Mouse (Mus musculus) central nervous system, embryonic 18 days (tissue): ENCODE results near the gene Igfbp4. TPM values are rescaled to one million over a fixed set of nuclear protein-coding genes. Genes with fewer than 3 reads are reported as not detected.

Experiments used
- polyA plus RNA-seq: library from polyadenylated mRNA; depleted of rRNA; stranded (reverse); fragments of >200 nt; gene quantifications from 2 replicates; pipeline ENCODE4 v1.2.3, GENCODE M21; 2012; rRNA removed

Gene Igfbp4
- polyA plus RNA-seq: 93.6 and 104 TPM in 2 replicates

DNA sequence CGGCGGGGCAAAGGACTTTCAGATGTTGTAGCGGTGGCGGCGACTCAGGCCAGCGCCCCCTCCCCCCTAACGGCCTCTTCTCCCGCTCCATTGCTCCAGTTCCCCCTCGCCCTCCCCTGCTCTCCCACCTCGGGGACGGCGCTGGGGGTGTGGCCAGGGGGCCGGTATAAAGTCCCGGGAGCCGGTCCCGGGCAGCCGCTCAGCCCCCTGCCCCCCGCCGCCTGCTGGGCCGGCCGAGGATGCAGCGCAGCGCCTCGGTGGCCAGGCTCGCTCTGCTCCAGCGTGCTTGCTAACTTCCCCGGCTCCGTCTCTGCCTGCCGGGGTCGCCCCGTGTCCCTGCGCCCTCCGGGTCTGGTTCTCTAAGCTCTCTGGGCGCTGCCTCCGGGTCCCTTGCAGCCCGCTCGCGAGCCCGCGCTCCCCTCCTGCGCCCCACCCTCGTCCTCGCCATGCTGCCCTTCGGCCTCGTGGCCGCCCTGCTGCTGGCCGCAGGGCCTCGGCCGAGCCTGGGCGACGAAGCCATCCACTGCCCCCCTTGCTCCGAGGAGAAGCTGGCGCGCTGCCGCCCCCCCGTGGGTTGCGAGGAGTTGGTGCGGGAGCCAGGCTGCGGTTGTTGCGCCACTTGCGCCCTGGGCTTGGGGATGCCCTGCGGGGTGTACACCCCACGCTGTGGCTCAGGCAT lies at the start of gene Igfbp4:
Igfbp4 (plus strand) TSS at position 194 of the 679 bp plus-strand sequence.

DNA sequence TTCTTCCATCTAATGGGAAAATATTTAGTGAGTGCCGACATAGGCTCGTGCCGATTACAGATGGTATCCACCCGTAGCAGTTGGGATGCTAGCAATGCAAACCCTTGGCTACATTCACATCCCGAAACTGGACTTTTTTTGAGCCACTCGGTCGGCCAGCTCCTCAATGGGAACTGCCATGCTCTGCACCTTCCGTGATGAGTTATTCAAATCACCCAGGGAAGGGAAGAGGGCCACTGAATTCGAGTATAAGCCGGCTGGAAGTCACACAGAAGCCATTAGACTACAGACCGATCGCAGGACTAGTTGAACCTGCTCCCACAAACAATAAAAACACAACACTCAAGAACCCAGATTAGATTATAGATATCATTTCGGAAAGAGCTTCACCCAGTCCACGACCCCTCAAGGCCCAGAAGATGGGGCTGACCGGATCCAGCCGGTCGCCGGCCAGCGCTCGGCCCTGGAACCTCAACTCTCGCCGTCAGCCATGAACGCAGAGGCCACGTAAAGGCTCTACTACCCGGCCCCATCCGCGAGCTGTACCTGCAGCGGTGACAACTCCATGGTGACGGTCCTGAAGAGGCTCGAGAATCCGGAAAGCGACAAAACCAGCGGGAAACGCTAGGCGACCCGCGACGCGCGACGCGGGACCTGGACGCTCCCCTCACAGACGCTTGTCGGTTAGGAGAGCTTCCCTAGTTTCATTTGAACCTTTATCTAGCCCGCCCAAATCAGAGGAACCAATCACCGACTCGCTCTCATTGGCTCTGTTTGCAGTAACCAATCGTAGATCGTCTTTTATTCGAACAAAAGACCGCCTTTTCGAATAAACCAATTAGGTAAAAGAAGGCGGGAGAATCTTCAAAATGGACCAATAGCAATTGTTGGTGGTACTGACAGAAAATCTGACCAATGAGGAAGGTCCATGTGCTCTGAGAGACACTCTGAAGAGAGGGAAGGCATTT lies 17.3 kb upstream of the Igfbp4 start, which contains the start of gene Top2a:
Top2a (minus strand) TSS at position 690 of the 968 bp plus-strand sequence.

DNA sequence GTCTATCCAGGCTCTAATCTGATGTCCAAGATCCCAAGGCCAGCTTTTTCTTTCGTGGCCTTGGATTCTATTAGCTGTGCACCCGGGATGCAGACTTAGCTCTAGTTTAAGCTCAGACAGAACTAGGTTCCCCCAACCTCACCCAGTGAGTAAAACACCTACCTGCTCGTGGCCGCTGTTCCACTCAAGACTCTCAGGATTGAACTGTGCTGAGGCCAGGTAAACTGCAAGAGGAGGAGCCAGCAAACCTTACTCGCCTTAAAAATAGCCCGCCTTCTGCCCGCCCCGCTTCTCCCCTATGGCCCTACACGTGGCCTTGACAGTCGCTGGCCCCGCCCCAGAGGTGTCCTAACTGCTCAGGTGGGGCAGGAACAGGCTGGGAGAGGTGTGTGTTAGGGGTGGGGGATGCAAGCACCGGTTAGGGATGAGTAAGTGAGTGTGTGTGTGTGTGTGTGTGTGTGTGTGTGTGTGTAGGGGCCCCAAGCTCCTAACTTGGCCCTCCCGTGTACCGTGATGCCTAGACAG lies 48.1 kb downstream of the Igfbp4 start, which contains the start of gene Tns4:
Tns4 (minus strand) TSS at position 230 of the 525 bp plus-strand sequence.

Other genes with a start within 250 kb of the Igfbp4 start
- 94.0 and 95.7 TPM in 2 replicates for gene Msl1, start 245.7 kb upstream of the Igfbp4 start, polyA plus RNA-seq
- 51.0 and 55.2 TPM in 2 replicates for gene Casc3, start 236.3 kb upstream of the Igfbp4 start, polyA plus RNA-seq
- 50.2 and 56.1 TPM in 2 replicates for gene Rapgefl1, start 204.5 kb upstream of the Igfbp4 start, polyA plus RNA-seq
- 9.4 and 10.4 TPM in 2 replicates for gene Wipf2, start 177.6 kb upstream of the Igfbp4 start, polyA plus RNA-seq
- 1.8 and 2.7 TPM in 2 replicates for gene Cdc6, start 133.4 kb upstream of the Igfbp4 start, polyA plus RNA-seq
- 7.2 and 8.4 TPM in 2 replicates for gene Rara, start 113.4 kb upstream of the Igfbp4 start, polyA plus RNA-seq
- 3.7 TPM in 2 replicates for gene Gjd3, start 58.2 kb upstream of the Igfbp4 start, polyA plus RNA-seq
- gene Top2a, start 17.1 kb upstream of the Igfbp4 start, polyA plus RNA-seq: 25.3 and 26.9 TPM in 2 replicates
- gene Tns4, start 48.1 kb downstream of the Igfbp4 start, polyA plus RNA-seq: 0.08 and 0.09 TPM in 2 replicates
- gene Ccr7, start 113.8 kb downstream of the Igfbp4 start, polyA plus RNA-seq: not detected in 2 replicates
- gene Smarce1, start 189.8 kb downstream of the Igfbp4 start, polyA plus RNA-seq: 166 and 184 TPM in 2 replicates
- gene Krt222, start 202.8 kb downstream of the Igfbp4 start, polyA plus RNA-seq: 3.9 and 4.4 TPM in 2 replicates
- 0.07 TPM in 1 of 2 replicates, not detected in the other for gene Krt24, start 244.0 kb downstream of the Igfbp4 start, polyA plus RNA-seq